Mouse (Mus musculus): ENCODE measurements around the gene Poll. TPM values are rescaled to one million over a fixed set of nuclear protein-coding genes. Genes with fewer than 3 reads are reported as not detected.

Poll gene
- total and polyA plus RNA-seq, 3 experiments: 16.5 to 24.6 (median 18.9) TPM

GRCm38 (mm10) chr19:45505446-45505845 is 54.9 kb downstream of the Poll start:
- Histone ChIP-seq H3K9me3 (replicated peaks; ENCODE audit: low read length) (no peaks in the 10 kb centered on the region), H3K4me2 (ENCODE audit: insufficient read depth, low read depth, poor library complexity, severe bottlenecking) (no peak overlapping the region), H3K27ac (ENCODE audit: insufficient read depth, low read depth) (no peak overlapping the region), H3K79me2 (replicated peaks; ENCODE audit: control insufficient read depth, extremely low read depth, insufficient read depth, poor library complexity, severe bottlenecking) (no peaks in the 10 kb centered on the region), H3K9ac (ENCODE audit: insufficient read depth, low read depth) (no peak overlapping the region), H3K4me3 (replicated peaks in 1 of 3; ENCODE audit: low read depth in 2 of 3, low read length in 2 of 3, poor library complexity in 1 of 3) (no peak overlapping the region), H3K36me3 (replicated peaks in 1 of 2; ENCODE audit: control insufficient read depth in 1 of 2, insufficient read depth in 1 of 2, low read length in 1 of 2) (peaks cover 0 to 11% of the 10 kb centered on the region in 2 experiments), H3K4me1 (ENCODE audit: control insufficient read depth in 1 of 2, insufficient read depth in 2 of 2) (peaks cover 5 to 29% of the 10 kb centered on the region in 2 experiments), H3K27me3 (replicated peaks) (no peaks in the 10 kb centered on the region)
- no peak for TF ChIP-seq MYC (IDR thresholded peaks at IDR 0.05; ENCODE audit: low read depth, low read length)
- TF ChIP-seq KAT2A (IDR thresholded peaks at IDR 0.05; ENCODE audit: insufficient replicate concordance, low read length): no peak
- TF ChIP-seq E2F4 (IDR thresholded peaks at IDR 0.05; ENCODE audit: insufficient replicate concordance, low read depth, low read length): no peak
- no peak for TF ChIP-seq PAX5 (IDR thresholded peaks at IDR 0.05; ENCODE audit: low read length)
- no peak for TF ChIP-seq JUN (IDR thresholded peaks at IDR 0.05; ENCODE audit: insufficient read depth, low read depth, low read length)
- TF ChIP-seq BHLHE40 (IDR thresholded peaks at IDR 0.05; ENCODE audit: low read depth, low read length): no peak
- no peak for TF ChIP-seq JUND (conservative IDR thresholded peaks at IDR 0.05; ENCODE audit: low read depth, low read length)
- DNase-seq (ENCODE audit: extremely low read depth): peak; percentile 15
- in situ Hi-C loops (cut with MboI; ENCODE audit: low pct_ligation_motif_present, low pct_unique_long_range_greater_than_20kb, low sequenced_read_pairs) (no loop called here), dilution Hi-C loops (cut with MboI; ENCODE audit: extremely low pct_ligation_motif_present, extremely low pct_unique_long_range_greater_than_20kb, low sequenced_read_pairs) (no loop called here)

Other genes with a start within 250 kb of the Poll start
- gene Btrc, start 196.8 kb downstream of the Poll start, total RNA-seq (2012; rRNA removed): 13.5 and 14.0 TPM in 2 replicates
- gene Btrc, start 196.8 kb downstream of the Poll start, total RNA-seq (2014; rRNA removed): 11.0 and 11.8 TPM in 2 replicates
- 20.7 and 21.2 TPM in 2 replicates for gene Btrc, start 196.8 kb downstream of the Poll start, polyA plus RNA-seq (2012; ENCODE audit: insufficient read length, low read depth)
- gene Gm17018, start 84 bp upstream of the Poll start, total RNA-seq (2012; rRNA removed): 30.3 and 34.4 TPM in 2 replicates
- 18.5 and 19.9 TPM in 2 replicates for gene Gm17018, start 84 bp upstream of the Poll start, total RNA-seq (2014; rRNA removed)
- gene Gm17018, start 84 bp upstream of the Poll start, polyA plus RNA-seq (2012; ENCODE audit: insufficient read length, low read depth): 40.4 and 54.8 TPM in 2 replicates
- gene Fbxw4, start 99.8 kb upstream of the Poll start, total RNA-seq (2012; rRNA removed): 3.2 and 4.5 TPM in 2 replicates
- 4.8 and 7.5 TPM in 2 replicates for gene Fbxw4, start 99.8 kb upstream of the Poll start, total RNA-seq (2014; rRNA removed)
- gene Fbxw4, start 99.8 kb upstream of the Poll start, polyA plus RNA-seq (2012; ENCODE audit: insufficient read length, low read depth): 5.5 and 8.6 TPM in 2 replicates
- not detected in 2 replicates for gene Fgf8, start 182.4 kb upstream of the Poll start, total RNA-seq (2012; rRNA removed)
- not detected in 2 replicates for gene Fgf8, start 182.4 kb upstream of the Poll start, total RNA-seq (2014; rRNA removed)
- gene Fgf8, start 182.4 kb upstream of the Poll start, polyA plus RNA-seq (2012; ENCODE audit: insufficient read length, low read depth): not detected in 2 replicates
- 189 and 220 TPM in 2 replicates for gene Npm3, start 189.1 kb upstream of the Poll start, total RNA-seq (2012; rRNA removed)
- gene Npm3, start 189.1 kb upstream of the Poll start, total RNA-seq (2014; rRNA removed): 225 and 248 TPM in 2 replicates
- 237 TPM in 2 replicates for gene Npm3, start 189.1 kb upstream of the Poll start, polyA plus RNA-seq (2012; ENCODE audit: insufficient read length, low read depth)
- gene Mgea5, start 223.3 kb upstream of the Poll start, total RNA-seq (2012; rRNA removed): 63.9 and 69.8 TPM in 2 replicates
- 69.4 and 78.7 TPM in 2 replicates for gene Mgea5, start 223.3 kb upstream of the Poll start, total RNA-seq (2014; rRNA removed)
- 66.4 and 68.7 TPM in 2 replicates for gene Mgea5, start 223.3 kb upstream of the Poll start, polyA plus RNA-seq (2012; ENCODE audit: insufficient read length, low read depth)